Mouse (Mus musculus) bone marrow, adult 2 months (tissue): ENCODE measurements around the gene Rps10. TPM values are rescaled to one million over a fixed set of nuclear protein-coding genes. Genes with fewer than 3 reads are reported as not detected.

ENCODE experiments used
- H3K27ac ChIP-seq: fragments of 200-500 bp; 2 replicates; pipeline ENCODE4 v1.5.1; 2012; ENCODE audit warnings: low read depth, mild to moderate bottlenecking, control low read depth, inconsistent platforms, low read length; ENCODE audit not compliant: control insufficient read depth, poor library complexity, insufficient read depth
- H3K4me1 ChIP-seq: fragments of 200-500 bp; 2 replicates; pipeline ENCODE4 v1.6.1; 2011; ENCODE audit warnings: low read length; ENCODE audit not compliant: control insufficient read depth, insufficient read depth
- H3K4me3 ChIP-seq: fragments of 200-500 bp; replicated peaks from 2 replicates; pipeline ENCODE3; 2011; ENCODE audit warnings: mild to moderate bottlenecking, low read depth, low read length, control low read depth; ENCODE audit not compliant: control insufficient read depth
- CTCF ChIP-seq: fragments of 200-500 bp; IDR thresholded peaks from 2 replicates; pipeline ENCODE4 v1.5.1; 2011; ENCODE audit warnings: low read length, control low read depth; ENCODE audit not compliant: control insufficient read depth, insufficient read depth
- POLR2A ChIP-seq: fragments of 200-500 bp; IDR thresholded peaks from 2 replicates; pipeline ENCODE4 v1.6.1; 2011; ENCODE audit warnings: low read depth, mild to moderate bottlenecking, control low read depth, low read length, borderline replicate concordance; ENCODE audit not compliant: control insufficient read depth
- WGBS: fragments of 180-500 bp; shearing (Covaris S2); methylation state at CpG from one replicate; pipeline ENCODE4 v1.1.7; 2018; 5-methylcytosine and 5-hydroxymethylcytosine counted together
- polyA plus RNA-seq: library from polyadenylated mRNA; stranded (reverse); fragments of >200 nt; gene quantifications from 2 replicates; pipeline ENCODE4 v1.2.4, GENCODE M21; 2011; ENCODE audit warnings: low replicate concordance; ENCODE audit not compliant: missing spikeins, insufficient read depth, insufficient read length

Rps10 gene
- polyA plus RNA-seq, 1 experiment: 1,889 TPM

DNA sequence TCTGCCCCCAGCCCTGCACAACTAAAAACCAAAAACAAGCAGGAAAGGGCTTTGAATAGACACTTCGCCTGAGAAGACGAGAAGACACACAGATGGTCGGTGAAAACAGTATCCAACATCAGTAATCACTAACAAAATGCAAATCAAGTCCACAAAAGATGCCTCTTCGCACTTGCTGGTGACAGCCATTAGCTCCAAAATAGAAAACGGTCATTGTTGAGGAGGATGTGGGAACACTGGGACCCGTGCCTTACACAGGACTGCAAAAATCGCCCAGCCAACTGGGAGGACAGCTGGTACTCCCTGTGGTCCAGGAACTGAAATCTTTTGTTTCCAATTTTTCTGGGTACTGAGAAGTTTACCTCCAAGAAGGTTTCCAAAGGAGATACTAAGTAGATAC lies 37.5 kb upstream of the Rps10 start:
- 80% methylated on average over 7 of the region's 7 CpGs for WGBS
- H3K27ac ChIP-seq: no peak overlapping the region
- TF ChIP-seq POLR2A (no peak), CTCF (no peak)
- H3K4me3 ChIP-seq: no peak overlapping the region
- no peaks in the 10 kb centered on the region for H3K4me1 ChIP-seq

DNA sequence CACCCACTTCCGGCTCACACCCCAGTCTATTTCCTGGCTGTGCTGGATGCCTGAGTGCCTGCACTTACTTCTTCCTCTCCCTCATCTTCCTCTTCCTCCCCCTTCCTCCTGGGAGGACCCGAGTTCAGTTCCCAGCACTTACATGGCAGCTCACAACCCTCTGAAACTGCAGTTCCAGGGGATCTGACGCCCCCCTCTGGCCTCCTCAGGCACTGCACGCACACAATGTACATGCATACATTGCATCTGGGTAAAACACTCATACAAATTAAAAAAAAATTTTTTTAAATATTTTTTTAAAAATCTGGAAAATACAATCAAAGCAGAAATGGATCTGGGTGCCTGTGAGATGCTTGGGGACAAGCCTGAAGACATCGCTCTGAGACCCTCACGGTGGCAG lies 35.3 kb upstream of the Rps10 start:
- WGBS: 77% methylated on average over 6 of the region's 6 CpGs
- TF ChIP-seq CTCF (no peak), POLR2A (no peak)
- Histone ChIP-seq H3K4me3 (no peak overlapping the region), H3K27ac (no peak overlapping the region), H3K4me1 (no peaks in the 10 kb centered on the region)

DNA sequence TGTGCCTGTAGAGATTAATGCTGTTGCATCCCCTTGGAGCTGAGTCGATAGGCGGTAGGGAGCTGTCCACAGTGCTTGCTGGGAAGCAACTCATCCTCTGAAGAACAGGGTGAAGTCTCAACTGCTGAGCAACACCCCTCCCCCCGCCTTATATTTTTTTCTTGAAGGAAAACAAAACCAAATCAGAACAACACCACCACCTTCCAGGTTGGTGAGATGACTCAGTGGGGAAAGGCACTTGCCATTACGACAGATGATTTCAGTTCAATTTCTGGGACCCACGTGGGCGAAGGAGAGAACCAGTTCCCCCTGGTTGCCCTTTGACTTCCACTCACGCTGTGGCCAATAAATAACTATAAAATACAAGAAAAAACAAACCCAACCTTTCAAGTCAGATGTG lies 22.3 kb upstream of the Rps10 start:
- Histone ChIP-seq H3K4me1 (no peaks in the 10 kb centered on the region), H3K4me3 (no peak overlapping the region), H3K27ac (no peak overlapping the region)
- WGBS: 75% methylated on average over 7 of the region's 7 CpGs
- no peak for TF ChIP-seq CTCF
- TF ChIP-seq POLR2A: no peak

DNA sequence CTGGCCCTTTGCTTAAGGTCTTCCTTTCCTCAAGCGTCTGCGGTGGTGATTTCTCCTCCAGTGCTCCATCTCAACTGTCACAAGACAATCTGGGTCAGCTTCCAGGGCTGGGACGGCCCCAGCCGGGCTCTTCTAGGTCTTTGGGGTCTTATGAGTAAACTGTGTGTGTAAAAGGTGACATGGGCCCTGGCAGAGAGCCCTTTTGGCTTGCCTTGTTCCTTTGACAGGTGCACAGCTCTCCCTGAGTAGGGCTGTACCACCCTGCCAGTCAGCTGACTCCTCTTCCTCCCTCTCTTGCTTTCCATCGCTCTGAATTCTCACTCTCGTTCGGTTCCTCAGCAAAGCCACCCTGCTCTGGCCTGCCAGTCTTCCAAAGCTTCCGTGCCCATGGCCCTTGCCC lies 20.7 kb upstream of the Rps10 start:
- Histone ChIP-seq H3K4me3 (no peak overlapping the region), H3K27ac (no peak overlapping the region), H3K4me1 (no peaks in the 10 kb centered on the region; the same call in 1 of the 2 replicates)
- WGBS: 60% methylated on average over 8 of the region's 8 CpGs
- no peak for TF ChIP-seq CTCF
- no peak for TF ChIP-seq POLR2A

DNA sequence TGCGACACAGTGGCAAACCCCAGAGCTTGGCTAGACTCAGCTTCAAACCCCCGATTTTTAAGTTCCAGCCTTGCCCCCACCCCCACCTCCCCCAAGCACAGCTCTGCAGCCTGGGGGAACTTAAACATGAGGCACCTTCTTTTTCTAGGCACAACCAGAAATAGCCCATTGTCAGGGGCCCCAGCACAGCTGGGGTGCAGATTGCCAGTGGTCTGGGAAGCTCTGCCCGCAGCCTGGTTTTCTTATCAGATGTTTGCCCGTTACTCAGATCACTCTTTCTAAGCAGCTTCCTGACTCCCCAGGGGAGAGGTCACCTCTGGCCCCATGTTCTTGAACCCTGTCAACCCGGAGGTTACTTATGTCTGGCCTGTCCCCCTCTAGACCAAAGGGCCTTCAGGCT lies 19.9 kb upstream of the Rps10 start:
- WGBS: 2% methylated on average over 5 of the region's 5 CpGs
- H3K4me1 ChIP-seq: no peaks in the 10 kb centered on the region; the same call in 1 of the 2 replicates
- H3K4me3 ChIP-seq: no peak overlapping the region
- TF ChIP-seq POLR2A (no peak), CTCF (no peak)
- H3K27ac ChIP-seq: no peak overlapping the region

DNA sequence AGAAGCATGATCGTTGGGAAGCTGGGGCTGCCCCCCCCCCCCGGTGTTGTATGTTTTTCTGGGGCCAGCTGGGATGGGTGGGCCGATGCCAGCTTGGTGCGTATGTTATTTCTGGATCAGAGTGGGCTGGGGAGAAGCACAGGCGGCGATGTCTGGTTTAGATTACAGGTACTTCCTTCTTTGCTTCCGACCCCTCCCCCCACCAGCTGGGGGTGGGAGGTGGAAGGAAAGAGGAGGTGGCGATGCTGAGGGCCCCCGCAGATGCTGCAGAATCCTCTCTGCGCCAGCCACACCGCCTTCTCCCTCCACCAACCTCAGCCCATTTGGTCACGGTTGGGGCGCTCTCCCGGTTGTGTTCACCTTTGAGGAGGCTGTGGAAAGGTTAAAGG lies 19.5 kb upstream of the Rps10 start:
- WGBS: 2% methylated on average over 14 of the region's 14 CpGs
- H3K4me3 ChIP-seq: no peak overlapping the region
- TF ChIP-seq CTCF: no peak
- TF ChIP-seq POLR2A: no peak
- H3K27ac ChIP-seq: no peak overlapping the region
- no peaks in the 10 kb centered on the region; the same call in 1 of the 2 replicates for H3K4me1 ChIP-seq

DNA sequence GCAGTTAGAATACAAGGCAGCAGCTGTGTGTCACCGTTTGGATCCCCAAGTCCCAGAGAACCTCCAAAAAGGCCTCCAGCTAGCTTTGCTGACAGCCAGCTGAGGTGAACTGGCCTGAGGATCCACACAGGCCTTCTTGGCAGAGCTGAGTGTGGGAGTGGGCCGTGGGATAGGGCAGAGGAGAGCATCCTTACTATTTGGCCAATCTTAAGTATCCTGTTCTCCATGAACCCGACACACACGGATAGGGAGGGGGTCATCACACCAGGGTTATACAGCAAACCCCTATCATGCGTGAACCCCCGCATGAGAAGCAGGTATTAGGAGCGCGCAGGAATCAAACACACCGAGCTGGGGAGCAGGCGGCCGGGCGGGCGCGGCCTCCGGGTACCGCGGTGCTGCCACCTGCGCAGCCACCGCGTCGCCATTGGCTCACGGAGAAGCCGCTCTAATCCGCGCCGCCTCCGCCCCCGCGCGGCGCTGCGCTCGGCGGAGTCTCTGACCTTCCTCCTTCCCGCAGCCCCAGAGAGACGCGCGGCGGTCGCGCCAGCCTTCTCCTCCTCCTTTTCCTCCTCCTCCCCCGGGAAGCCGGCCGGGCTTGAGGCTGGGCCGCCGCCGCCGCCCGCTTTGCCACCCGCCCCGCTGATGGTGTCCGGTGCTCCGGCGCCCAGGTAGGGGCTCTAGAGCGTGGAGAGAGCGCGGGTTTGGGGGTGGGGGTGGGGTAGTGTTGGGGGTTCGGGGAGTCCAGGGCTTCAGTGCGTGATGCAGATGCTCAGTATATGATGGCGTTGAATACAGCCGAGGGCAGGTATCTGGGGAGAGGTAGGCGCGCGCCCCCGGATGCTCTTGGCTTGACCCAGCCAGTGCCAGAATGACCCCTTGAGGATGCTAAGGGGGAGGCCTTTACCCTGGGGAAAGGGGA lies 18.9 kb upstream of the Rps10 start, which contains the start of gene Pacsin1:
Pacsin1 (plus strand) TSS at position 421 of the 922 bp plus-strand sequence.
- no peak for TF ChIP-seq CTCF
- TF ChIP-seq POLR2A: no peak
- H3K4me3 ChIP-seq: peak within 1 kb of the TSS; percentile 29
- no peaks in the 10 kb centered on the region; the same call in 1 of the 2 replicates for H3K4me1 ChIP-seq
- peak within 1 kb of the TSS; percentile 29; the same call in 1 of the 2 replicates for H3K27ac ChIP-seq
- WGBS: 3% methylated on average over 65 of the region's 65 CpGs

DNA sequence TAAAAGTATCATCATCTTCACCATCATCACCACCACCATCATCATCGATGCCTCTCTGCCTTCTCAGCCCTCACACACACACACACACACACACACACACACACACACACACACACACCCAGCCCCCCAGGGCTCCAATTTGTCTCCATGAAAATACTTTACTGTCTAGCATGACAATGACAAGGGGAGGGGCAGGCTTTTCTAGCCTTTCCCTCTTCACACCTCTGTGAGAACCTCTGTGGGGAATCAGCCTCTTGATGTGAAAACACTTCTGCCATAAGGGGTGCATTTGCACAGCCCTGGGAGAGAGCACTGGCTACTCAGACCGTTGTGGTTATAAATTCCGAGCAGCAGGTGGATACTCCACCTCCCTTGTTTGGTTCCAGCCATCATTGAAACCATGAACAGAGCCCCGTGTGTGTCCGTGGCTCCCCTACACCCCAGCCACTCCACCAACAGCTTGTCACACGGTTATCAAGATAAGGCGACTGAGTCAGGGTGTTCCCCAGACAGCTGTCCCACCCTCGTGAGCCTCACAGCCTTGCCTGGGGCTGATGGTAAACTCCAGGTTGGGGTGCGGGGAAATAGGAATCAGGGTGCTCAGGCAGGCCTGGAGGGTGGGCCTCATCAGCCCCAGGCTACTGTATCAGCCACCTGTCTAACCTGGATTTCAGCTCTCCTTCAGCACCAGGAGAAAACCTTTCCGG lies 16.9 kb upstream of the Rps10 start:
- whole genome bisulfite sequencing: 71% methylated on average over 10 of the region's 10 CpGs
- Histone ChIP-seq H3K4me3 (no peak overlapping the region), H3K4me1 (no peaks in the 10 kb centered on the region; the same call in 1 of the 2 replicates), H3K27ac (no peak overlapping the region)
- TF ChIP-seq CTCF (no peak), POLR2A (no peak)
